Mouse (Mus musculus) Patski (cell line): ENCODE results near the gene Lca5. TPM values are rescaled to one million over a fixed set of nuclear protein-coding genes. Genes with fewer than 3 reads are reported as not detected.
A peak's percentile ranks its signal among the peaks of the same experiment; 100 is the strongest.

ENCODE experiments used
- ATAC-seq: fragments of 100-300 bp; one replicate; pipeline ENCODE4 v1.8.0; 2021
- CTCF ChIA-PET: fragments of 350-600 bp; sonication (Branson Sonifier 250); formaldehyde crosslinking; loops from one replicate; lab custom pipeline; 2022; ENCODE audit warnings: inconsistent platforms; lab: Charles Lee
- POLR2A ChIA-PET: fragments of 350-600 bp; sonication (Branson Sonifier 250); formaldehyde crosslinking; loops from one replicate; lab custom pipeline; 2022; ENCODE audit warnings: antibody characterized with exemption, inconsistent platforms; lab: Charles Lee
- DNase-seq: peaks from one replicate; pipeline ENCODE4 v3.0.0-alpha.2; 2011; ENCODE audit warnings: low read depth, low spot score
- H3K27me3 ChIP-seq: fragments of 371-371 bp; one replicate; pipeline ENCODE4 v1.5.1; 2021
- CTCF ChIP-seq: fragments of 100-300 bp; IDR thresholded peaks from one replicate; pipeline ENCODE4 v1.5.1; 2021
- in situ Hi-C: fragments of 300-500 bp; cut with MboI; formaldehyde crosslinking; loops from 3 replicates; pipeline ENCODE4 v1.11.1; 2018; ENCODE audit warnings: low pct_unique_long_range_greater_than_20kb, mixed read lengths
- polyA plus RNA-seq: library from polyadenylated mRNA; unstranded; gene quantifications from one replicate; pipeline ENCODE4 v1.2.3, GENCODE M21; 2021

Gene Lca5
- polyA plus RNA-seq, 1 experiment from 2014 or later = 5.0 TPM

DNA sequence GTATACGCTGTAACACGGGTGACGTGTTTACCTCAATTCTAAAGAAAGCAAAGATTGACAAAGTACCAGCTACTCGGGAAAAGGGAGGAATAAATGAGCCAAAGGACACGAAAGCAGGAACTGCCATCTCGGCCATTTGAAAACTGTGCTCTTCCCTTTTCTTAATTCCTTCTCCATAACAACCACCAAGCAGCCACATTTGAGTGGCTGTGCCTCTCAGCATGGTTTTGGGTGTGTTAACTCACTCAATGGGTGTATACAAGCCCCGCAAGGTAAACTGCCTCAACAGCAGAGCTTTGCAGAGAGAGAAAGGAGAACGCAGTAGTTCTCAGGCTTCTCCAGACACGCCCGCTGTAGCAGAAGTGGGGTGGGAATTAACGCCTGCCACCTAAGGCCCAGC, 48.9 kb downstream of the Lca5 start:
- ChIA-PET POLR2A (interaction anchor here (0.5 kb wide), 1 partner anchor 248 kb away, joined by 5 read pairs; no protein-coding TSS in a partner anchor), CTCF (interaction anchor here (1.5 kb wide), 1 partner anchor 11 kb away, joined by 5 read pairs; no protein-coding TSS in a partner anchor)
- in situ Hi-C loops = no loop called here

DNA sequence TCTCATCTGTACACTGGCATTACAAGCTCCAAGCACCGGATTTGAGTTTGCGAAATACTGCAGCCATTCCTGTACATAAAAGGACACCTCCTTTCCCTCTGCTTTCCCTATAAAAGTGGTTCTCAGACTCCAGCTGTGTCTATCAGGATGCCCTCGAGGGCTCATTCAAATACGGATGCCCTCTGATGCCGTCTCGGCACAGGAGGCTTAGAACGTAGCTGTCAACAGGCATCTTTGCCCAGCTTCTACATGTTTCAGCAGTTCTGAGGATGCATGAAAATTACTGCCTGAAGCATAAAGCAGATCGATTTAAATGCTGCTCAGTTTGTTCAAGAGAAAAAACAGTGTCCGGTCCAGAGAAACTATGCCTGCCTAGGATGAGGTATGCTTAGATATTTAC, 51.4 kb downstream of the Lca5 start:
- in situ Hi-C loops = no loop called here
- no peak for DNase-seq
- POLR2A ChIA-PET = interaction anchor here (0.7 kb wide), 1 partner anchor 187 kb away, joined by 3 read pairs; no protein-coding TSS in a partner anchor
- CTCF ChIA-PET = interaction anchor here (1.2 to 1.4 kb wide), 2 partner anchors 11 to 43 kb away, joined by 3 to 4 read pairs; no protein-coding TSS in a partner anchor
- no peaks in the 10 kb centered on the region for H3K27me3 ChIP-seq
- no peak for ATAC-seq
- TF ChIP-seq CTCF = no peak

More for the DNA sequence above, 48.9 kb downstream of the Lca5 start:
- H3K27me3 ChIP-seq = no peaks in the 10 kb centered on the region
- TF ChIP-seq CTCF = no peak
- ATAC-seq (no peak), DNase-seq (no peak)

DNA sequence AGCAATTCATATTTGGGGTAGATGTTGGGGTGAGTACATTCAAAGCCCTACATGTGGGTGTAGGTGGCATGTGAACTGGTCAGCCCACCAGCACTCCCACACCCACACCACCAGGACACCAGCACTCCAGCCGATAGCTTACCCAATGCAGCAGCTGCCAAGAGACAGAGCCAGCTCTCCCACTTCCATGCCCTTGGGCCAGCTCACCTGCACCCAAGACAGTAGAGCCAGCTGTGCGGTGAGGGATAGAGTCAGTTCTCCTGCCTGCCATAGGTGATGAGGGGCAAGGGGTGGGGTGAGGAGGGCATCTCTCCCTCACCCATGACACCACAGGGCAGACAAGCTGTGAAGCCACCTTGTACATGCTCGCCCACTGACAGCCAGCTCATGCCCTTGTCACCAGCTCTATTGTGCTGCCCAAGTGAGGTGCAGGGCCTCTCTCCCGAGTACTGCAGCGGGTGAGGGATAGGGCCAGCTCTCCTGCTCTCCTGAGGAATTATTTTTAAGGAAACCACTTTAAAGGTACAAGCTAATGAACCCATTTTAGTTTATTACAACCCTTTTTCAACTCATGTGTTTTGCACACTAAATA, 54.6 kb downstream of the Lca5 start:
- CTCF ChIA-PET = no interaction called here
- no peak for TF ChIP-seq CTCF
- POLR2A ChIA-PET = no interaction called here
- in situ Hi-C loops = no loop called here
- H3K27me3 ChIP-seq = no peaks in the 10 kb centered on the region
- no peak for ATAC-seq
- DNase-seq = no peak

DNA sequence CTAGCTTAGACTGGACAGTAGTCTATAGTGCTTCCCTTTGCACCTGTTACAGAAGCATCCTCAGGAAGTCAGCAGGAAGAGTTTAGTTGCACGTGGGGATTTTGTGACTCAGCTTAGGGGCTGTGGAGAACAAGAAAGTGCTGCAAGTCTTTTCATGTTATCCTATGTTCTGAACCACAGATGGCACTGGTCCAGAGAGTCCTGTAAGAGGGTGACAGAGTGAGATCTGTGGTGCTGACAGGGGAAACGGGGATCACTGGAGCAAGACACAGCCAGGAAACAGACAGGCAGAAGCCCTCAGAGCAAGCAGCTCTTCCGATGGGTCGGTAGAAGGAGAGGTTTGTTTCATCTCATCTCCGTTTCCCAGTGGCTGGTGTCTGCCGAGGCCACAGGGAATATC, 55.6 kb downstream of the Lca5 start:
- ChIA-PET CTCF (no interaction called here), POLR2A (no interaction called here)
- TF ChIP-seq CTCF = no peak
- DNase-seq = no peak
- no peaks in the 10 kb centered on the region for H3K27me3 ChIP-seq
- in situ Hi-C loops = no loop called here
- no peak for ATAC-seq

DNA sequence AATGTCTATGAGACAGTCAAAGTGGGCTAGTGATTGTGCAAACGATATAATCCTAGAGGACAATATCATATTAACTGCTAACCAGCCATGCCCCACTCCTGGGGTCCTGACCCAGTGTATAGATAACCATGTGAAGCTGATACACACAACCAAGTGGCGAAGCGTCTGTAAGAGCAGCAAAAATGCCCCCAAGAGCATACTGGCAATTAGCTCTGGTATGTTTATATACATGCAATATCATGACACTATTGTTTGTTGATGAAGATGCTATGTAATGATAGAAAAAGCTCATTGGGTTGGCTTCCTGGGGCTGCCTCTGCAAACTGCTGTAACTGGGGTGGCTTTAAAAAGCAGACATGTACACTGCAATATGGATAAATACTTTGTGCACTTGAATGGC, 57.7 kb downstream of the Lca5 start:
- ChIA-PET POLR2A (interaction anchor here (0.5 kb wide), 1 partner anchor 384 kb away, joined by 3 read pairs; no protein-coding TSS in a partner anchor), CTCF (interaction anchor here (1.0 to 3.8 kb wide), 3 partner anchors 225 to 308 kb away, joined by 3 to 14 read pairs (median 3); no protein-coding TSS in a partner anchor)
- in situ Hi-C loops = loop anchor here (5.0 kb wide), 1 partner anchor 229 kb away; no protein-coding TSS in a partner anchor
- DNase-seq = no peak
- no peak for TF ChIP-seq CTCF
- ATAC-seq = no peak
- no peaks in the 10 kb centered on the region for H3K27me3 ChIP-seq

DNA sequence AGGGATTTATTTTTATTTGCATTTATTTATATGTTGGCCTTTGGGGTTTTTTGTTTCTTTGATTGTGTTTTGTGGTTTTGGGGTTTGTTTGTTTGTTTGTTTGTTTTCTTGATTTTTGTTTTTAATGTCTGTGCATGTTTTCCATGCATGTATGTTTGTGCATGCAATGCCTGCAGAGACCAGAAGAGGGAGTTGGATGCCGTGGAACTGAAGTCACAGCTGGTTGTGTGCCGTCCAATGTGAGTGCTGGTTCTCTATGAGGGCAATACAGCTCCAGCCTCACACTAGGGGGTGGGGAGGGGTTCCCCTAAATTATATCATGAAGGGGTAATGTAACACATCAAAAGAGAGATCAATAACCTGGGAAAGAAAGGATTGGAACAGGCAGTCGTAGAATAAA, 58.2 kb downstream of the Lca5 start:
- ChIA-PET CTCF (interaction anchor here (1.0 to 3.8 kb wide), 3 partner anchors 225 to 308 kb away, joined by 3 to 14 read pairs (median 3); no protein-coding TSS in a partner anchor), POLR2A (interaction anchor here (0.5 kb wide), 1 partner anchor 384 kb away, joined by 3 read pairs; no protein-coding TSS in a partner anchor)
- peak; percentile 85 for TF ChIP-seq CTCF
- no peak for ATAC-seq
- no peaks in the 10 kb centered on the region for H3K27me3 ChIP-seq
- DNase-seq = no peak
- in situ Hi-C loops = loop anchor here (5.0 kb wide), 1 partner anchor 230 kb away; no protein-coding TSS in a partner anchor

DNA sequence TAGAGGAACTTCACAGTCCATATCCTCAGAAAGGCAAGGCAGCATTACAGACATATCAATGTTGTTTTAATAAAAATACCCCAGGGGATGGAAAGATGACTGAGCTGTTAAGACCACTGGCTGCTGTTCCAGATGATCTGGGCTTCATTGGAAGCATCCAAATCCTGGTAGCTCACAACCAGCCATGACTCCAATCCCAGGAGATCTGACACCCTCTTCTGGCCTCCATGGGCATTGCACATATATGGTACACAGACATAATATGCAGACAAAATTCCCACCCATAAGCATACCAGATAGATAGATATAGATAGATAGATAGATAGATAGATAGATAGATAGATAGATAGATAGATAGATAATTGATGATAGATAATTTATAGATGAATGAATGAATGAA, 59.6 kb downstream of the Lca5 start:
- CTCF ChIA-PET = interaction anchor here (0.7 to 3.8 kb wide), 7 partner anchors 10 to 267 kb away, joined by 3 to 14 read pairs (median 3); no protein-coding TSS in a partner anchor
- peak; percentile 25 for DNase-seq
- POLR2A ChIA-PET = no interaction called here
- TF ChIP-seq CTCF = peak; percentile 72
- in situ Hi-C loops = loop anchor here (5.0 kb wide), 1 partner anchor 231 kb away; no protein-coding TSS in a partner anchor
- ATAC-seq = no peak
- H3K27me3 ChIP-seq = no peaks in the 10 kb centered on the region

DNA sequence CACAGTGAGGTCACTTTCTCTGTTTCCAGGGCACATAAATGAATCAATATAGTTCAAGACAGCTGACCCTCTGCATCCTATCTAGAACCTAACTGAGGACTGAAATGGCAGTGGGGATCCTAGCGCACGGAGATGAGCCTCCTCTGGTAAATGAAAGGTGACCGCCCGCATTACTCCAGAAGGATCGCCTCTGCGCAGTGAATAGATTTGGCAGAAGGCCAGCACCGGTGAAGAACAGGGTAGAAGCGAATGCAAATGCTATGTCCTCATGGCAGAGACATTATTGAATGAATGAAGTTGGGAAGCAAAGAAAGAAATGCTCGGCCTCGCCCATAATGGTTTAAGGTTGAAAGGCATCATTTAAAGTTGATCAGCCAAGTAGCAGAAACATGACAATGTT, 61.3 kb downstream of the Lca5 start:
- ChIA-PET CTCF (no interaction called here), POLR2A (no interaction called here)
- DNase-seq (no peak), ATAC-seq (no peak)
- in situ Hi-C loops = loop anchor here (5.0 kb wide), 1 partner anchor 233 kb away; no protein-coding TSS in a partner anchor
- no peak for TF ChIP-seq CTCF
- no peaks in the 10 kb centered on the region for H3K27me3 ChIP-seq

DNA sequence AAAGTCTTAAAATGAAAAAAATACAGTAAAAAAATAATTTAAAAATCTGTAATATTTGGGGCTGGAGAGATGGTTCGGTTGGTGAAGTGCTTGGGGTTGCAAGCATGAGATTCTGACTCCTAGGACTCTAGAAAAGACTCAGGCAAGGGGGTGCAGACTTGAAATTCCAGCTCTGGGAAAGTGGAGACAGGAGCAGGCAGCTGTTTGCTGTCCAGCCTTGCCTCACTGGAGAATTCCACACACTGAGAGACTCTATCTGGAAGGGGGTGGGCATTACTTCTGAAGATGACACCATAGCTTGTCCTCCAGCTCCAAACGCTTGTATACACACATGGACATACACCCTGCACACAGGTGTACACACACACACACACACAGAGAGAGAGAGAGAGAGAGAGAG, 63.8 kb downstream of the Lca5 start:
- ATAC-seq (no peak), DNase-seq (no peak)
- in situ Hi-C loops = no loop called here
- ChIA-PET CTCF (interaction anchor here (0.6 kb wide), 1 partner anchor 30 kb away, joined by 3 read pairs; no protein-coding TSS in a partner anchor), POLR2A (no interaction called here)
- no peak for TF ChIP-seq CTCF
- no peaks in the 10 kb centered on the region for H3K27me3 ChIP-seq

DNA sequence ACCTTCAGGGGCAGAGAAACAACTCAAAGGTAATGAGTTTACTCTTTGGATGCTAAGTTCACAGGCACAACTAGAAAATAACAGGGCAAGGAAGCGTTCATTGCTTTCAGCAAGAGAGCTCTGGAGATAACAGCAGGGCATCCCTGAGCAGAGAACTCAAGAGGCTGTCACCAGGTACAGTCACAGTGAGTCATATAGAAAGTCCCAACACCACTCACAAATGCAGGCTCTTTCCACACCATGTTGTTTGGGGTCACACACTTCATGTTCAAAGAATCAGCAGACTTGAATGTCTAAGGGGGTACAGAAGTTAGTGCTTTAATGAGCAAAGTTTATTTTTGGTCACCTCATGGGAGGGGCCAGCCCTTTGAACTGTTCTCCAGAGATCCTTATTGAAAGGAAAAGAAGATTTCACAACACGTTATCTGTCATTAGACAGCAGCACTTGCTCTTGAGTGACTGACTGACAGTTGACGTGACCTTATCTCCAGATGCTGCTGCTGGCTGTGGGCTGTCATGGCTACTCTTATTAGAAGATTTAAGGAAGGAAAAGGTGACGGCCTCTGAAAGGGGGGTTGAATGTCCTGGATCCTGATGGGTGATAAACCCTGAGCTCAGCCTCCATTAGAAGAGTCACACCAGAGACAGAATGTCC, 65.3 kb downstream of the Lca5 start:
- ATAC-seq = no peak
- CTCF ChIA-PET = no interaction called here
- in situ Hi-C loops = no loop called here
- TF ChIP-seq CTCF = no peak
- DNase-seq = no peak
- no peaks in the 10 kb centered on the region for H3K27me3 ChIP-seq
- POLR2A ChIA-PET = no interaction called here
